ENCODE assay signal across 29 mouse cellular contexts in genomic region chr14:37765729-37766128, GRCm38 (mm10).
"Had no signal": no experiment of that assay in that cellular context is flagged by ENCODE, and none has a peak within 500 bp of the region (broad histone marks: within the 10 kb centered on the region; RNA-seq: fewer than 3 reads in every experiment).

No protein-coding gene starts in this region.

- DNase-seq: cerebellum, adult 2 months; cerebellum, adult 8-10 months; cerebellum, adult 9-10 months; cerebellum, adult 9-11 months; cerebellum, postnatal 10 days; cerebellum, postnatal 14 days; cerebellum, postnatal 25 days; cerebellum, postnatal 36 days; embryo, embryonic 11 days; forebrain, postnatal 0 days; gastrocnemius, adult 2 months; gastrocnemius, postnatal 10 days; gastrocnemius, postnatal 14 days; gastrocnemius, postnatal 25 days; gastrocnemius, postnatal 36 days; heart, adult 11 months; heart, adult 18-20 months; heart, adult 2 months had no signal

- H3K36me3 ChIP-seq: embryonic facial prominence, embryonic 10.5 days; embryonic facial prominence, embryonic 12.5 days; embryonic facial prominence, embryonic 13.5 days; embryonic facial prominence, embryonic 15.5 days; forebrain, embryonic 10.5 days; forebrain, embryonic 12.5 days; forebrain, embryonic 15.5 days had no signal

- H3K9ac ChIP-seq: embryonic facial prominence, embryonic 12.5 days; embryonic facial prominence, embryonic 13.5 days; embryonic facial prominence, embryonic 15.5 days; forebrain, embryonic 12.5 days; forebrain, embryonic 13.5 days; forebrain, embryonic 15.5 days; forebrain, postnatal 0 days had no signal

- H3K4me3 ChIP-seq: embryonic facial prominence, embryonic 10.5 days; embryonic facial prominence, embryonic 12.5 days; embryonic facial prominence, embryonic 13.5 days; embryonic facial prominence, embryonic 15.5 days; erythroblast, embryonic 14.5 days; forebrain, embryonic 10.5 days; forebrain, embryonic 12.5 days; forebrain, embryonic 13.5 days; forebrain, embryonic 15.5 days; gastrocnemius, adult 2 months; heart, adult 2 months had no signal

- H3K4me1 ChIP-seq: embryonic facial prominence, embryonic 10.5 days; embryonic facial prominence, embryonic 12.5 days; embryonic facial prominence, embryonic 13.5 days; embryonic facial prominence, embryonic 15.5 days; forebrain, embryonic 10.5 days; forebrain, embryonic 12.5 days; forebrain, embryonic 13.5 days; forebrain, embryonic 15.5 days had no signal

- ATAC-seq: forebrain, embryonic 13.5 days; forebrain, embryonic 14.5 days; forebrain, embryonic 15.5 days; forebrain, embryonic 16.5 days; forebrain, postnatal 0 days had no signal

- H3K27ac ChIP-seq: embryonic facial prominence, embryonic 10.5 days; embryonic facial prominence, embryonic 12.5 days; embryonic facial prominence, embryonic 13.5 days; embryonic facial prominence, embryonic 15.5 days; forebrain, embryonic 10.5 days; forebrain, embryonic 12.5 days; forebrain, embryonic 13.5 days; forebrain, embryonic 15.5 days; gastrocnemius, adult 2 months; heart, adult 2 months had no signal

- H3K27me3 ChIP-seq: embryonic facial prominence, embryonic 12.5 days; embryonic facial prominence, embryonic 13.5 days; embryonic facial prominence, embryonic 15.5 days; forebrain, embryonic 12.5 days; forebrain, embryonic 13.5 days; forebrain, embryonic 15.5 days had no signal

- H3K9me3 ChIP-seq: embryonic facial prominence, embryonic 10.5 days; embryonic facial prominence, embryonic 12.5 days; embryonic facial prominence, embryonic 13.5 days; embryonic facial prominence, embryonic 15.5 days; forebrain, embryonic 10.5 days; forebrain, embryonic 12.5 days; forebrain, embryonic 13.5 days; forebrain, embryonic 15.5 days had no signal

- H3K4me2 ChIP-seq: embryonic facial prominence, embryonic 12.5 days; embryonic facial prominence, embryonic 13.5 days; embryonic facial prominence, embryonic 15.5 days; forebrain, embryonic 12.5 days; forebrain, embryonic 13.5 days; forebrain, embryonic 15.5 days had no signal
